Mouse (Mus musculus): ENCODE data around the gene Ppm1e. TPM values are rescaled to one million over a fixed set of nuclear protein-coding genes. Genes with fewer than 3 reads are reported as not detected.

The Ppm1e gene
- polyA plus RNA-seq, 1 experiment from 2014 or later, result 15.1 TPM

GRCm38 (mm10) chr11:87318956-87319708 lies 39.7 kb downstream of the Ppm1e start:
- Histone ChIP-seq H3K4me3 (ENCODE audit: low read depth, low read length) (no peak overlapping the region), H3K27me3 (ENCODE audit: control insufficient read depth, insufficient read depth, low read length) (no peaks in the 10 kb centered on the region), H3K36me3 (ENCODE audit: control insufficient read depth, insufficient read depth, low read length) (no peaks in the 10 kb centered on the region), H3K9me3 (ENCODE audit: control insufficient read depth, low read length) (no peaks in the 10 kb centered on the region), H3K4me2 (replicated peaks; ENCODE audit: low read depth, low read length) (no peak overlapping the region), H3K4me1 (replicated peaks; ENCODE audit: control insufficient read depth, insufficient read depth, low read length) (no peaks in the 10 kb centered on the region), H3K27ac (ENCODE audit: low read depth, low read length) (no peak overlapping the region), H3K9ac (ENCODE audit: low read depth, low read length) (no peak overlapping the region)
- 91% methylated on average over 9 of the region's 9 CpGs for whole genome bisulfite sequencing
- ATAC-seq (ENCODE audit: low FRiP score) (no peak), DNase-seq (ENCODE audit: low spot score) (no peak)

DNA sequence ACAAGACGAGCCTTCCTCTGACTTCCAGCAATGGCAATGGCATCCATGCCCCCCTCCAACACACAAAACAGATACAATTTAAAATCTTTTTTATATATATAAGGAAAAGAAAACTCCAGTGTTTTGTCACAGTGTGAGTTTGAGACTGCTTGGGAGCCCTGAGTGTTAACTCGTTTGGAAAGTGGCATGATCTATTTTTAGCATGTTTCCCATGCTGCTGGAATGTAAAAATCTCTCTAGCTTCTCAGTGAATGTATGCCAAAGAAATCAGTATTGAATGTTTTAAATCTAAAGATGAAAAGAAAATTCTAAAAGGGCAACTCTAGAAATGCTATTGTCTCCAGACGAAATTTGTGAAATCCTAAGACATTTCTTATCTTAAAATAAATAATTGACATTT lies 45.3 kb downstream of the Ppm1e start:
- Histone ChIP-seq H3K27ac (ENCODE audit: low read depth, low read length) (no peak overlapping the region), H3K4me1 (replicated peaks; ENCODE audit: control insufficient read depth, insufficient read depth, low read length) (no peaks in the 10 kb centered on the region), H3K27me3 (ENCODE audit: control insufficient read depth, insufficient read depth, low read length) (no peaks in the 10 kb centered on the region), H3K4me2 (replicated peaks; ENCODE audit: low read depth, low read length) (no peak overlapping the region), H3K9me3 (ENCODE audit: control insufficient read depth, low read length) (no peaks in the 10 kb centered on the region), H3K9ac (ENCODE audit: low read depth, low read length) (no peak overlapping the region), H3K4me3 (ENCODE audit: low read depth, low read length) (no peak overlapping the region), H3K36me3 (ENCODE audit: control insufficient read depth, insufficient read depth, low read length) (no peaks in the 10 kb centered on the region)
- 75% methylated on average over 3 of the region's 3 CpGs for WGBS
- no peak for DNase-seq (ENCODE audit: low spot score)
- ATAC-seq (ENCODE audit: low FRiP score), result no peak

DNA sequence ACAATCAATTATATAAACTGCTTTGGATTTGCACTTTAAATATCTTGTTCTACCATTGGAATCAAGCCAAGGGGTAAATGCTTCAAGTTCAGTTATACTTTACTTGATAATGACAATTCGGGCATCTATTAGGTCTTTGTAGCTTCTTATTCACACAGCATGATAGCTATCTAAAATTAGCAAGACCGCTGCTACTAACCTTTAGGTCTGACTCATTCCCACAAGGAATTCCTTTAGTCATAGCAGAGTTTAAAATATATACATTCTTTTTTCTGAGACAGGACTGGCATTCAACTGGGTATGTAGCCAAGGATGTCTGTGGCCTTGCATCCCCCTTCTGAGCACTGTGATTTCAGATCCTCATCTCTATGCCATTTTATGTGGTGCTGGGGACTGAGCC lies 48.5 kb downstream of the Ppm1e start:
- no peak overlapping the region for H3K27ac ChIP-seq (ENCODE audit: low read depth, low read length)
- 93% methylated on average over 2 of the region's 2 CpGs for WGBS
- no peak overlapping the region for H3K9ac ChIP-seq (ENCODE audit: low read depth, low read length)
- H3K4me2 ChIP-seq (replicated peaks; ENCODE audit: low read depth, low read length), result no peak overlapping the region
- ATAC-seq (ENCODE audit: low FRiP score), result no peak
- H3K27me3 ChIP-seq (ENCODE audit: control insufficient read depth, insufficient read depth, low read length), result no peaks in the 10 kb centered on the region
- H3K36me3 ChIP-seq (ENCODE audit: control insufficient read depth, insufficient read depth, low read length), result no peaks in the 10 kb centered on the region
- H3K4me3 ChIP-seq (ENCODE audit: low read depth, low read length), result no peak overlapping the region
- DNase-seq (ENCODE audit: low spot score), result no peak
- H3K4me1 ChIP-seq (replicated peaks; ENCODE audit: control insufficient read depth, insufficient read depth, low read length), result no peaks in the 10 kb centered on the region
- H3K9me3 ChIP-seq (ENCODE audit: control insufficient read depth, low read length), result no peaks in the 10 kb centered on the region

- Histone ChIP-seq H3K36me3 (ENCODE audit: control insufficient read depth, insufficient read depth, low read length) (no peaks in the 10 kb centered on the region), H3K27me3 (ENCODE audit: control insufficient read depth, insufficient read depth, low read length) (no peaks in the 10 kb centered on the region), H3K9ac (ENCODE audit: low read depth, low read length) (no peak overlapping the region), H3K4me2 (replicated peaks; ENCODE audit: low read depth, low read length) (no peak overlapping the region), H3K27ac (ENCODE audit: low read depth, low read length) (no peak overlapping the region), H3K4me1 (replicated peaks; ENCODE audit: control insufficient read depth, insufficient read depth, low read length) (no peaks in the 10 kb centered on the region), H3K4me3 (ENCODE audit: low read depth, low read length) (no peak overlapping the region), H3K9me3 (ENCODE audit: control insufficient read depth, low read length) (no peaks in the 10 kb centered on the region)
- 90% methylated on average over 8 of the region's 8 CpGs for WGBS
- DNase-seq (ENCODE audit: low spot score) (no peak), ATAC-seq (ENCODE audit: low FRiP score) (no peak)
Measured at GRCm38 (mm10) chr11:87309329-87310074, 49.3 kb downstream of the Ppm1e start.

DNA sequence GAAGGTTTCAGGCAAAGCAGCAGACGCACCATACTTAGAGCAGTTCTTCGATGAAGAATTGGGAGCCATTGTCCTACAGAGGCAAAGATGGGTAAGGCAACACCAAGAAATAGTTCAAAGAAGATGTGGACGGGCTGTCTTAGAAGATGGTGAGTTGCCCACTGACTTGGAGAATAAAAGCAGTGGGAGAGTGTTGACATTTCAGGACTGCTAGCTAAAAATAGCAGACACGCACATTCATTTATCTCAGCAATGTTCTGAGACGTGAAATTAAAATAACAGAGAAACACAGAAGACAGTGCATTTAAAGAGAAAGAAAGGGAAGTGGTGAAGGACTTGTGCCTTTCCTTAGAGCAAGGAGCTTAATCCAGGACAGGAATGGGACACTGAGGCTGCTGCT lies 59.8 kb downstream of the Ppm1e start:
- no peak for DNase-seq (ENCODE audit: low spot score)
- Histone ChIP-seq H3K27me3 (ENCODE audit: control insufficient read depth, insufficient read depth, low read length) (no peaks in the 10 kb centered on the region), H3K36me3 (ENCODE audit: control insufficient read depth, insufficient read depth, low read length) (no peaks in the 10 kb centered on the region), H3K4me1 (replicated peaks; ENCODE audit: control insufficient read depth, insufficient read depth, low read length) (no peaks in the 10 kb centered on the region), H3K4me2 (replicated peaks; ENCODE audit: low read depth, low read length) (no peak overlapping the region), H3K9me3 (ENCODE audit: control insufficient read depth, low read length) (no peaks in the 10 kb centered on the region), H3K27ac (ENCODE audit: low read depth, low read length) (no peak overlapping the region), H3K4me3 (ENCODE audit: low read depth, low read length) (no peak overlapping the region), H3K9ac (ENCODE audit: low read depth, low read length) (no peak overlapping the region)
- 83% methylated on average over 5 of the region's 5 CpGs for WGBS
- no peak for ATAC-seq (ENCODE audit: low FRiP score)

DNA sequence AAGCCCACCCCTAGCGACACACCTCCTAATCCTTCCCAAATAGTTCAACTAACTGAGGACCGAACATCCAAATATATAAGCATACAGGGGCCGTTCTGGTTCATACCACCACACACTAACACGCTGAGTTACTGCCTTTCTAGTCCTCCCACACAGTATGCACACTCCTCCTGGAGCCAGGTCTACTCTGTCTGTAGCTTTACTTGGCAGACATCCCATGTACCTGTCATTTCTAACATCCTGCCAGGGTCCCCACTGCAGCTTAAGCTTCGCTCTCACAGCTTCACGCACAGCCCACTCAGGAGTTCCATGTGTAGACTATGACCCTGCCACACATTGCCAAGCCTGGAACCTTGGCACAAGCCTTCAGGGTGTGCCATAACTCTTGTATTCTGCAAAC lies 62.4 kb downstream of the Ppm1e start:
- Histone ChIP-seq H3K4me2 (replicated peaks; ENCODE audit: low read depth, low read length) (no peak overlapping the region), H3K9me3 (ENCODE audit: control insufficient read depth, low read length) (no peaks in the 10 kb centered on the region), H3K9ac (ENCODE audit: low read depth, low read length) (no peak overlapping the region), H3K4me1 (replicated peaks; ENCODE audit: control insufficient read depth, insufficient read depth, low read length) (no peaks in the 10 kb centered on the region), H3K27me3 (ENCODE audit: control insufficient read depth, insufficient read depth, low read length) (no peaks in the 10 kb centered on the region), H3K4me3 (ENCODE audit: low read depth, low read length) (no peak overlapping the region), H3K36me3 (ENCODE audit: control insufficient read depth, insufficient read depth, low read length) (no peaks in the 10 kb centered on the region), H3K27ac (ENCODE audit: low read depth, low read length) (no peak overlapping the region)
- DNase-seq (ENCODE audit: low spot score), result no peak
- 96% methylated on average over 6 of the region's 6 CpGs for WGBS
- ATAC-seq (ENCODE audit: low FRiP score), result no peak

DNA sequence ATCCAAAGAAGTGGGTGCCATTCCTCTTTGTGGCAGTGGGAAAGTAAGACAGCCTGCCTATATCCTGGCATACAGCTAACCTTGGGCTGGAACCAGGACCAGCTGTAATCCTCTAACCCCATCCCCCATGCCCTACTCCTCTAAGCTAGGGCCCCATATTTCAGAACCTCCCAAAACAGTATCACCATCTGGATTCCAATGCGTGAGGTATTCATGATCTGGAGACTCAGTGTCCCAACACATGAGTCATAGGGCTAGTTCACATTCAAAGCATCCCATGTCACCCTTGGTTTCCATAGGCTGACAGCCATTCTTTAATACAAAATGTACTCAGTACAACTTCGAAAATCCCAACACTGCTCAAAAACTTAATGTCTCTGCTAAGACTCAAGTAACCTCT lies 63.2 kb downstream of the Ppm1e start:
- H3K9me3 ChIP-seq (ENCODE audit: control insufficient read depth, low read length), result no peaks in the 10 kb centered on the region
- H3K9ac ChIP-seq (ENCODE audit: low read depth, low read length), result no peak overlapping the region
- no peak overlapping the region for H3K4me3 ChIP-seq (ENCODE audit: low read depth, low read length)
- no peaks in the 10 kb centered on the region for H3K27me3 ChIP-seq (ENCODE audit: control insufficient read depth, insufficient read depth, low read length)
- DNase-seq (ENCODE audit: low spot score), result no peak
- WGBS, result 95% methylated on average over 2 of the region's 2 CpGs
- no peaks in the 10 kb centered on the region for H3K36me3 ChIP-seq (ENCODE audit: control insufficient read depth, insufficient read depth, low read length)
- H3K4me2 ChIP-seq (replicated peaks; ENCODE audit: low read depth, low read length), result no peak overlapping the region
- H3K27ac ChIP-seq (ENCODE audit: low read depth, low read length), result no peak overlapping the region
- no peak for ATAC-seq (ENCODE audit: low FRiP score)
- H3K4me1 ChIP-seq (replicated peaks; ENCODE audit: control insufficient read depth, insufficient read depth, low read length), result no peaks in the 10 kb centered on the region

DNA sequence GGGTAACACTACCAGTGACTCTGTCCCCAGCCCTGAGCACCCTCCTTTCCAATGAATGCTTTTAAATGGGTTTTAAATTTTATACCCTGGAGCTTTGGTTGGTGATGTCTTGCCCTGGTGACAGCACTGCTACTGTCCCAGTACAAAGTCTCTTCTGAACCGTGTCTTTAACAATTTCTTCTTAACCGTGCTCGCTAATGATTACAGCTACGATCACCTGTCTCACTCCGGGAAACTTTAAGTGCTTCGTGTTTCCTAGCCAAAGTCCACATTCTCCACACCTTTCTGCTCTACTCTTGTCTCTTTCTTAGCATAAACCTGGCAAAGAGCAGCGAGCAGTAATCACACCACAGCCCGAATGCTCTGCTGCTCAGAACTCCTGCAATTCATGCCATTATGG lies 69.5 kb downstream of the Ppm1e start:
- no peak overlapping the region for H3K4me2 ChIP-seq (replicated peaks; ENCODE audit: low read depth, low read length)
- H3K36me3 ChIP-seq (ENCODE audit: control insufficient read depth, insufficient read depth, low read length), result no peaks in the 10 kb centered on the region
- no peak overlapping the region for H3K9ac ChIP-seq (ENCODE audit: low read depth, low read length)
- no peak for ATAC-seq (ENCODE audit: low FRiP score)
- no peak overlapping the region for H3K27ac ChIP-seq (ENCODE audit: low read depth, low read length)
- DNase-seq (ENCODE audit: low spot score), result no peak
- whole genome bisulfite sequencing, result 94% methylated on average over 8 of the region's 8 CpGs
- H3K4me1 ChIP-seq (replicated peaks; ENCODE audit: control insufficient read depth, insufficient read depth, low read length), result no peaks in the 10 kb centered on the region
- no peaks in the 10 kb centered on the region for H3K27me3 ChIP-seq (ENCODE audit: control insufficient read depth, insufficient read depth, low read length)
- no peaks in the 10 kb centered on the region for H3K9me3 ChIP-seq (ENCODE audit: control insufficient read depth, low read length)
- H3K4me3 ChIP-seq (ENCODE audit: low read depth, low read length), result no peak overlapping the region

DNA sequence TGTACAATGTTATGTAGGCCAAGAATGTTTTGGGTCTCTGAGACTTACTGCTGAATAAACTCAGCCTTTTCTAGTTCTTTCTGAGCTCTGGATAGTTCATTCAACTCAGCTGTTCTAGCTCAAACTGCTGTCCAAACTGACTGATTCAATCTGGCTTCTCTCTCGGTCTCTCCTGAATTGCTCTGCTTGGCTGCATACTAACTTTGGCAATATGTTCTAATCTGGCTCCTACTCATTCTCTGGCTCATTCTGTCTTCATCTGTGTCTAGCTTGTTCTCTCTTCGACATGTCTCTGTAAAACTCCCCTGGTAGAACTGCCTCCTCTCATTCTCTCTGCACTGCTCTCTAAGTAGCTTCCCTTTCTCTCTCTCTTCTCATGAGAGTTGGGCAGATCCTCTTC lies 72.6 kb downstream of the Ppm1e start:
- 89% methylated on average over 2 of the region's 2 CpGs for WGBS
- H3K27ac ChIP-seq (ENCODE audit: low read depth, low read length), result no peak overlapping the region
- no peaks in the 10 kb centered on the region for H3K27me3 ChIP-seq (ENCODE audit: control insufficient read depth, insufficient read depth, low read length)
- H3K4me2 ChIP-seq (replicated peaks; ENCODE audit: low read depth, low read length), result no peak overlapping the region
- no peaks in the 10 kb centered on the region for H3K4me1 ChIP-seq (replicated peaks; ENCODE audit: control insufficient read depth, insufficient read depth, low read length)
- no peak overlapping the region for H3K9ac ChIP-seq (ENCODE audit: low read depth, low read length)
- DNase-seq (ENCODE audit: low spot score) (no peak), ATAC-seq (ENCODE audit: low FRiP score) (no peak)
- no peaks in the 10 kb centered on the region for H3K9me3 ChIP-seq (ENCODE audit: control insufficient read depth, low read length)
- H3K36me3 ChIP-seq (ENCODE audit: control insufficient read depth, insufficient read depth, low read length), result no peaks in the 10 kb centered on the region
- H3K4me3 ChIP-seq (ENCODE audit: low read depth, low read length), result no peak overlapping the region
